Mouse (Mus musculus) liver, embryonic 14.5 days (tissue): ENCODE measurements around the gene Midn. TPM values are rescaled to one million over a fixed set of nuclear protein-coding genes. Genes with fewer than 3 reads are reported as not detected.

Source experiments
- ATAC-seq: fragments of 200-750 bp; cut with Nextera tagmentation; 2 replicates; pipeline ENCODE4 v1.8.0; 2017; ENCODE audit warnings: moderate number of reproducible peaks, mild to moderate bottlenecking, moderate library complexity; ENCODE audit not compliant: insufficient read depth
- DNase-seq, 3 experiments: peaks; one replicate each; pipeline ENCODE4 v3.0.0-alpha.2; 2012 to 2013; ENCODE audit warnings: low read depth in 3 of 3, low spot score in 3 of 3
- H3K27ac ChIP-seq: fragments of 300-500 bp; sonication (generic); 2 replicates; pipeline ENCODE4 v1.5.1; 2014; ENCODE audit warnings: moderate library complexity, mild to moderate bottlenecking, control low read depth, inconsistent platforms
- H3K27me3 ChIP-seq: fragments of 300-500 bp; sonication (generic); 2 replicates; pipeline ENCODE4 v1.6.1; 2014; ENCODE audit warnings: mild to moderate bottlenecking, low read length, moderate library complexity; ENCODE audit not compliant: control insufficient read depth, insufficient read depth
- H3K36me3 ChIP-seq: fragments of 300-500 bp; sonication (generic); replicated peaks from 2 replicates; pipeline ENCODE4 v1.6.1; 2014; ENCODE audit warnings: low read depth; ENCODE audit not compliant: control insufficient read depth, insufficient read depth
- H3K4me1 ChIP-seq, 2 experiments: fragments of 200-500 bp in 1 of 2; fragments of 300-500 bp in 1 of 2; sonication (generic) in 1 of 2; replicated peaks; 2 replicates each; pipeline ENCODE4 v1.6.1; 2012 to 2014; ENCODE audit warnings: antibody characterized with exemption in 1 of 2, inconsistent platforms in 1 of 2, low read length in 1 of 2; ENCODE audit not compliant: control insufficient read depth in 2 of 2, insufficient read depth in 2 of 2
- H3K4me2 ChIP-seq: fragments of 300-500 bp; sonication (generic); 2 replicates; pipeline ENCODE4 v1.6.1; 2014; ENCODE audit warnings: low read depth, mild to moderate bottlenecking, control low read depth, moderate library complexity
- H3K4me3 ChIP-seq, 2 experiments: fragments of 200-500 bp in 1 of 2; fragments of 300-500 bp in 1 of 2; sonication (generic) in 1 of 2; 2 replicates each; pipeline ENCODE4 v1.5.1; 2012 to 2014; ENCODE audit warnings: low read depth in 2 of 2, low read length in 2 of 2, mild to moderate bottlenecking in 2 of 2, control low read depth in 1 of 2, inconsistent platforms in 1 of 2, moderate library complexity in 1 of 2; ENCODE audit not compliant: insufficient read depth in 1 of 2
- H3K9ac ChIP-seq: fragments of 300-500 bp; sonication (generic); replicated peaks from 2 replicates; pipeline ENCODE4 v1.6.1; 2014; ENCODE audit warnings: mild to moderate bottlenecking, control low read depth, moderate library complexity
- H3K9me3 ChIP-seq: fragments of 300-500 bp; sonication (generic); 2 replicates; pipeline ENCODE4 v1.6.1; 2016; ENCODE audit warnings: low read length, mixed read lengths; ENCODE audit not compliant: control insufficient read depth
- CTCF ChIP-seq: IDR thresholded peaks from 2 replicates; pipeline ENCODE4 v1.5.1; 2016; ENCODE audit warnings: antibody characterized with exemption, low read depth, control low read depth
- EP300 ChIP-seq: IDR thresholded peaks from 2 replicates; pipeline ENCODE4 v1.6.1; 2016; ENCODE audit warnings: antibody characterized with exemption, low read depth
- WGBS: fragments of 180-500 bp; shearing (Covaris S2); extraction: QIAGEN DNeasy Blood & Tissue Kit; methylation state at CpG from one replicate; pipeline ENCODE4 v1.1.7; 2014; ENCODE audit not compliant: insufficient replicate concordance; 5-methylcytosine and 5-hydroxymethylcytosine counted together
- polyA plus RNA-seq, 2 experiments: library from polyadenylated mRNA; depleted of rRNA in 1 of 2; stranded (reverse) in 1 of 2; unstranded in 1 of 2; fragments of >200 nt; fragmentation: Nextera tagmentation in 1 of 2; extraction: Ambion mirVana in 1 of 2; gene quantifications; 2 replicates each; pipeline versions ENCODE4 v1.2.1 to v1.2.3; 2012 to 2014

The Midn gene
- polyA plus RNA-seq, 2 experiments = 5.1 to 9.1 TPM

- TF ChIP-seq EP300 (no peak), CTCF (no peak)
- Histone ChIP-seq H3K27me3 (no peaks in the 10 kb centered on the region), H3K4me2 (no peak overlapping the region), H3K9me3 (no peaks in the 10 kb centered on the region), H3K4me3 (no peak overlapping the region), H3K9ac (no peak overlapping the region), H3K27ac (no peak overlapping the region), H3K4me1 (peaks cover 36 to 37% of the 10 kb centered on the region in 2 experiments), H3K36me3 (peaks cover 46% of the 10 kb centered on the region)
- ATAC-seq (no peak), DNase-seq (no peak)
- WGBS = 73% methylated on average over 15 of the region's 15 CpGs
These were observed 9.3 kb downstream of the Midn start for GRCm38 (mm10) chr10:80157141-80157929.

GRCm38 (mm10) chr10:80158307-80158986, 10.4 kb downstream of the Midn start:
- Histone ChIP-seq H3K27ac (peak overlapping the region; percentile 69), H3K36me3 (peaks cover 41% of the 10 kb centered on the region), H3K4me2 (peak overlapping the region; percentile 75), H3K9ac (peak overlapping the region; percentile 46), H3K4me3 (no peak overlapping the region), H3K27me3 (no peaks in the 10 kb centered on the region), H3K4me1 (peaks cover 35 to 40% of the 10 kb centered on the region in 2 experiments), H3K9me3 (no peaks in the 10 kb centered on the region)
- no peak for DNase-seq
- ATAC-seq = no peak
- 13% methylated on average over 18 of the region's 18 CpGs for WGBS
- TF ChIP-seq EP300 (no peak), CTCF (no peak)

- WGBS = 20% methylated on average over 12 of the region's 12 CpGs
- TF ChIP-seq CTCF (no peak), EP300 (no peak)
- peak overlapping the region; percentile 60 for H3K4me3 ChIP-seq
- DNase-seq (no peak), ATAC-seq (no peak)
- peak overlapping the region; percentile 69 for H3K27ac ChIP-seq
- peak overlapping the region; percentile 75 for H3K4me2 ChIP-seq
- peaks cover 35 to 41% of the 10 kb centered on the region in 2 experiments for H3K4me1 ChIP-seq
- no peaks in the 10 kb centered on the region for H3K9me3 ChIP-seq
- peaks cover 35% of the 10 kb centered on the region for H3K36me3 ChIP-seq
- no peaks in the 10 kb centered on the region for H3K27me3 ChIP-seq
- H3K9ac ChIP-seq = peak overlapping the region; percentile 46
These were observed 11.0 kb downstream of the Midn start for GRCm38 (mm10) chr10:80159021-80159560.

- peak overlapping the region; percentile 69 for H3K27ac ChIP-seq
- peak; percentile 83 for ATAC-seq
- H3K9ac ChIP-seq = peak overlapping the region; percentile 62
- peaks cover 39 to 41% of the 10 kb centered on the region in 2 experiments for H3K4me1 ChIP-seq
- H3K36me3 ChIP-seq = peaks cover 28% of the 10 kb centered on the region
- H3K4me3 ChIP-seq = peak overlapping the region; percentile 60
- H3K9me3 ChIP-seq = no peaks in the 10 kb centered on the region
- under 1% methylated on average over 55 of the region's 55 CpGs for WGBS
- DNase-seq = peak; percentile 96 to 97 (median 97)
- peak overlapping the region; percentile 75 for H3K4me2 ChIP-seq
- peak; percentile 18; the same call in 1 of the 2 replicates for TF ChIP-seq CTCF
- 0 out of 2 replicates have a peak, but pooled peaks have one; percentile 13 for TF ChIP-seq EP300
- no peaks in the 10 kb centered on the region for H3K27me3 ChIP-seq
These were observed 11.7 kb downstream of the Midn start for GRCm38 (mm10) chr10:80159561-80160454.
